Comparison of ENCODE assay signal across 34 mouse cellular contexts in genomic region chr1:20860775-20861174, GRCm38 (mm10).
"Had no signal": no experiment of that assay in that cellular context is flagged by ENCODE, and none has a peak within 500 bp of the region (broad histone marks: within the 10 kb centered on the region; RNA-seq: fewer than 3 reads in every experiment).

No protein-coding gene starts in this region.

- H3K4me3 ChIP-seq: heart, embryonic 12.5 days; heart, embryonic 13.5 days; heart, embryonic 15.5 days; hindbrain, embryonic 10.5 days; hindbrain, embryonic 12.5 days; hindbrain, embryonic 13.5 days; hindbrain, embryonic 15.5 days; intestine, embryonic 15.5 days; kidney, embryonic 15.5 days; layer of hippocampus, adult 2 months; left cerebral cortex, adult 2 months had no signal

- H3K27ac ChIP-seq: heart, embryonic 13.5 days; heart, embryonic 15.5 days; hindbrain, embryonic 10.5 days; hindbrain, embryonic 12.5 days; hindbrain, embryonic 13.5 days; hindbrain, embryonic 14.5 days; hindbrain, embryonic 15.5 days; hindbrain, postnatal 0 days; intestine, embryonic 15.5 days; kidney, embryonic 15.5 days; kidney, postnatal 0 days; layer of hippocampus, adult 2 months; left cerebral cortex, adult 2 months had no signal

- DNase-seq: heart, postnatal 10 days; heart, postnatal 14 days; heart, postnatal 4 days; kidney, adult 11 months; kidney, adult 18-20 months; kidney, adult 2 months; kidney, adult 8-10 months; kidney, adult 9 months; kidney, postnatal 10 days; kidney, postnatal 14 days; kidney, postnatal 25 days; kidney, postnatal 36 days; kidney, postnatal 4 days; layer of hippocampus, adult 9-11 months; layer of hippocampus, postnatal 36 days had no signal

- H3K4me2 ChIP-seq: heart, embryonic 11.5 days; heart, embryonic 12.5 days; heart, embryonic 13.5 days; heart, embryonic 15.5 days; hindbrain, embryonic 12.5 days; hindbrain, embryonic 13.5 days; hindbrain, embryonic 14.5 days; hindbrain, embryonic 15.5 days; intestine, embryonic 15.5 days; kidney, embryonic 15.5 days had no signal

- H3K36me3 ChIP-seq: heart, embryonic 12.5 days; heart, embryonic 13.5 days; heart, embryonic 15.5 days; hindbrain, embryonic 10.5 days; hindbrain, embryonic 12.5 days; hindbrain, embryonic 13.5 days; hindbrain, embryonic 15.5 days; intestine, embryonic 15.5 days; kidney, embryonic 15.5 days had no signal

- H3K9ac ChIP-seq: heart, embryonic 12.5 days; heart, embryonic 13.5 days; heart, embryonic 15.5 days; hindbrain, embryonic 12.5 days; hindbrain, embryonic 13.5 days; hindbrain, embryonic 14.5 days; hindbrain, embryonic 15.5 days; intestine, embryonic 15.5 days; kidney, embryonic 15.5 days had no signal

- H3K27me3 ChIP-seq: heart, embryonic 12.5 days; heart, embryonic 13.5 days; heart, embryonic 15.5 days; hindbrain, embryonic 12.5 days; hindbrain, embryonic 13.5 days; hindbrain, embryonic 15.5 days; intestine, embryonic 15.5 days; kidney, embryonic 15.5 days had no signal

- H3K9me3 ChIP-seq: heart, embryonic 12.5 days; heart, embryonic 13.5 days; heart, embryonic 15.5 days; hindbrain, embryonic 10.5 days; hindbrain, embryonic 12.5 days; hindbrain, embryonic 13.5 days; hindbrain, embryonic 15.5 days; intestine, embryonic 15.5 days; kidney, embryonic 15.5 days had no signal

- ATAC-seq: hindbrain, embryonic 16.5 days; hindbrain, postnatal 0 days; inflammation-experienced regulatory T-cells, adult 6 months; intestine, embryonic 15.5 days; intestine, embryonic 16.5 days; intestine, postnatal 0 days had no signal

- H3K4me1 ChIP-seq: heart, embryonic 12.5 days; heart, embryonic 13.5 days; heart, embryonic 15.5 days; hindbrain, embryonic 12.5 days; hindbrain, embryonic 13.5 days; hindbrain, embryonic 15.5 days; intestine, embryonic 15.5 days; kidney, embryonic 15.5 days had no signal
